Mouse (Mus musculus) heart, embryonic 10.5 days (tissue): ENCODE results near the gene Rsf1. TPM values are rescaled to one million over a fixed set of nuclear protein-coding genes. Genes with fewer than 3 reads are reported as not detected.
A peak's percentile ranks its signal among the peaks of the same experiment; 100 is the strongest.

Source experiments
- DNase-seq: peaks from one replicate; pipeline ENCODE4 v3.0.0-alpha.2; 2017; ENCODE audit warnings: low spot score
- H3K27ac ChIP-seq: fragments of 300-500 bp; sonication (generic); 2 replicates; pipeline ENCODE4 v1.5.1; 2016; ENCODE audit warnings: mild to moderate bottlenecking
- H3K27me3 ChIP-seq: fragments of 300-500 bp; sonication (generic); 2 replicates; pipeline ENCODE4 v1.6.1; 2016; ENCODE audit warnings: mild to moderate bottlenecking; ENCODE audit not compliant: poor library complexity, insufficient read depth, severe bottlenecking
- H3K36me3 ChIP-seq: fragments of 300-500 bp; sonication (generic); 2 replicates; pipeline ENCODE4 v1.6.1; 2016; ENCODE audit warnings: mild to moderate bottlenecking, moderate library complexity
- H3K4me1 ChIP-seq: fragments of 300-500 bp; sonication (generic); 2 replicates; pipeline ENCODE4 v1.6.1; 2016; ENCODE audit warnings: mild to moderate bottlenecking
- H3K4me3 ChIP-seq: fragments of 300-500 bp; sonication (generic); 2 replicates; pipeline ENCODE4 v1.5.1; 2016; ENCODE audit warnings: mild to moderate bottlenecking, moderate library complexity
- H3K9me3 ChIP-seq: fragments of 300-500 bp; sonication (generic); 2 replicates; pipeline ENCODE4 v1.6.1; 2016; ENCODE audit warnings: mild to moderate bottlenecking, moderate library complexity
- WGBS: fragments of 180-500 bp; shearing (Covaris S2); methylation state at CpG from one replicate; pipeline ENCODE4 v1.1.7; 2016; 5-methylcytosine and 5-hydroxymethylcytosine counted together
- polyA plus RNA-seq: library from polyadenylated mRNA; unstranded; fragments of >200 nt; fragmentation: Nextera tagmentation; extraction: Ambion mirVana; gene quantifications from 2 replicates; pipeline ENCODE4 v1.2.1, GENCODE M21; 2016

The Rsf1 gene
- polyA plus RNA-seq, 1 experiment from 2014 or later = 17.7 TPM

DNA sequence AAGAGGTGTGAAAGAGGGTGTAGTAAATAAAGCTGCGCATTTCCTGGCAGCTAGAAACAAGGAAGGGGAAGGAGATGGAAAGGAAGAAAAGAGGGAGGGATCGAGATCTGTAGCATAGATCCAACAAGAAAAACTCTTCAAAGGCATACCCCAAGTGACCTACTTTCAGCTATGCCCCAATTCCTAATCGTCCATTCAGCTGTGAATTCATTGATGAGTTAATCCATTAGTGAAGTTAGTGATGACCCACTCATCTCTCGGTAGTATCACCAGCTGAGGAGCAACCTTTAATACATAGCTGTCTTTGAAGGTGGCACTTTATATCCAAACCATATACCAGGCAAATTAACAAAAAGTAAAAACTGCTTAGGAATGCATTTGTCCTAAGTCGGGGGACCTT lies 8.8 kb downstream of the Rsf1 start:
- Histone ChIP-seq H3K4me3 (no peak overlapping the region), H3K4me1 (peaks cover 44% of the 10 kb centered on the region), H3K27me3 (no peaks in the 10 kb centered on the region), H3K27ac (no peak overlapping the region), H3K36me3 (peaks cover 12% of the 10 kb centered on the region; the same call in 1 of the 2 replicates), H3K9me3 (no peaks in the 10 kb centered on the region)
- 79% methylated on average over 5 of the region's 5 CpGs for WGBS
- no peak for DNase-seq

DNA sequence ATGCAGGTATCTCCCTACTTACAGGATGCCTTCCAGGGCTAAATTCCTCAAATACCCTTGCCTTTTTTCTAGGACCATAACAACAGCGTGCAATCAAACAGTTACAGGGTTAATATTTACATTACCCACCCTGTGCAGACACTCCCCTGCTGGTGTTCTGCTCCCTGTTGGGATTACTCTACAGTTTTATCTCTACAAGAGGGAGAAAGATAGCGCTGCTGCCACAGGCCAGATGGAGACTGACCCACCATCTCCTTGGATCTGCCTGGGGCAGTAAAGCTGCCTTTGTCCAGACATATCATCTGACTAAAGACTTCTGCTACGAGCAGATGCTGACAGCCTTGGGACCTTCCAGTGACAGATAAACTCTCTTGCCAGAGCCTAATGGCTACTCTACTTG lies 10.8 kb downstream of the Rsf1 start:
- peak; percentile 79 for DNase-seq

DNA sequence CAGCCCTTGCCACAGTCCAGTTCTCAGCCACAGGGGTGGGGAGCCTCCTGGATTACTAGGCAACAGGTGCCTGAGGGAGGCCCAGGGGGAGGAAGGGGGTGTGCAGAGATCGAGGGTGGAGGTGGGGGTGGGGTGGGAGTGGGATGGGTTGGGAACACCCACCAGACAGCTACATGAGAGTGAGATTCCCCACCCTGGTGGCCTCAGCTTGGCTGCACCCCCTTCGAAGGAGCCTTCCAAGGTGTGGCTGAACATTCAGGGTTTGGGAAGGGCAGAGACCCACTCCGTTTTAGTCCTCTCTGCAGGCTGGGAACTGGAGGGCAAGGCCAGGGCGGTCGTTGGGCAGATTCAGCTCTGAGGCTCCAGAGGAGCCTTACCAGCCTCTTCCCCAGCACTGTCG lies 11.6 kb downstream of the Rsf1 start:
- DNase-seq = no peak
- H3K27me3 ChIP-seq = no peaks in the 10 kb centered on the region

More for the DNA sequence above, 10.8 kb downstream of the Rsf1 start:
- H3K36me3 ChIP-seq = peaks cover 12% of the 10 kb centered on the region; the same call in 1 of the 2 replicates
- H3K4me3 ChIP-seq = no peak overlapping the region
- no peaks in the 10 kb centered on the region for H3K9me3 ChIP-seq
- WGBS = 9% methylated on average over 3 of the region's 3 CpGs
- peaks cover 44% of the 10 kb centered on the region for H3K4me1 ChIP-seq
- no peaks in the 10 kb centered on the region for H3K27me3 ChIP-seq
- no peak overlapping the region for H3K27ac ChIP-seq

DNA sequence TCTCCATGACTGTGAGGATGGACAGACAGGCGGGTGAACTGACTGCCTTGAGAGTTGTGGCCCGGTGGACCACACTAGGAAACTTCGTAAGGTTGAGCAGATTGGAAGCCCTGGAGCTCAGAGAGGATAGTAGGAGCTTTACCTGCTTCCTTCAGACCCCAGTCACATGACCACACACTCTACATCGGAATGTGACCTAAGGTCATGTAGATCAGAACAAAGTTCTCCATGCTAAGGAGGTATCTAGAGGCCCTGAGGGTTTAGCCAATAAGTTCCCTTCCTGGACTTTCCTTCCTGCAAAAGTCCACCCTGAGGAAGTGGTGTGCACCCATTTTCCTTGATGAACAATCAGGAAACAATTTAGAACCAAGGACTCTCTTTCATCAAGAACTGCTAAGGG lies 12.7 kb downstream of the Rsf1 start:
- no peak for DNase-seq
- Histone ChIP-seq H3K4me3 (no peak overlapping the region), H3K9me3 (no peaks in the 10 kb centered on the region), H3K4me1 (peaks cover 44% of the 10 kb centered on the region), H3K36me3 (peaks cover 12% of the 10 kb centered on the region; the same call in 1 of the 2 replicates), H3K27ac (no peak overlapping the region), H3K27me3 (no peaks in the 10 kb centered on the region)
- 95% methylated on average over 4 of the region's 4 CpGs for WGBS

More for the DNA sequence above, 11.6 kb downstream of the Rsf1 start:
- Histone ChIP-seq H3K27ac (0 out of 2 replicates have a peak overlapping the region, but pooled peaks have one; percentile 8), H3K4me1 (peaks cover 44% of the 10 kb centered on the region), H3K36me3 (peaks cover 12% of the 10 kb centered on the region; the same call in 1 of the 2 replicates), H3K9me3 (no peaks in the 10 kb centered on the region), H3K4me3 (no peak overlapping the region)
- WGBS = 61% methylated on average over 6 of the region's 6 CpGs

DNA sequence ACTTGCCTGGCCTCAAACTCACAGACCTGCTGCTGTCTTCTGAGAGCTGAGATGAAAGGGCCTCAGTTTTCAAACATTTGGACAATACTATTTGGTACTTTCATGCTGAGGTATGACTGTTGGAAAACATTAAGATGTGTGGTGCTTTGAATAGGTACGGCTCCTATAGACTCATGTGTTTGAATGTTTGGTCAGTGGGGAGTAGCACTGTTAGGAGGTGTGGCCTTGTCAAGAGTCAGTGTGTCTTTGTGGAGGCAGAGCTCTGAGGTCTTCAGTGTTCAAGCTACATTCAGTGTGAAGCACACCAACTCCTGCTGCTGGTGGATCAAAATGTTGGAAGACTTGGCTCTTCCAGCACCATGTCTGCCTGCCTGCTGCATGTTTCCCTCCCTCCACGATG lies 13.8 kb downstream of the Rsf1 start:
- Histone ChIP-seq H3K4me1 (peaks cover 41% of the 10 kb centered on the region), H3K4me3 (no peak overlapping the region), H3K9me3 (no peaks in the 10 kb centered on the region), H3K36me3 (peaks cover 12% of the 10 kb centered on the region; the same call in 1 of the 2 replicates), H3K27ac (no peak overlapping the region), H3K27me3 (no peaks in the 10 kb centered on the region)
- DNase-seq = no peak
- 86% methylated on average over 2 of the region's 2 CpGs for WGBS

DNA sequence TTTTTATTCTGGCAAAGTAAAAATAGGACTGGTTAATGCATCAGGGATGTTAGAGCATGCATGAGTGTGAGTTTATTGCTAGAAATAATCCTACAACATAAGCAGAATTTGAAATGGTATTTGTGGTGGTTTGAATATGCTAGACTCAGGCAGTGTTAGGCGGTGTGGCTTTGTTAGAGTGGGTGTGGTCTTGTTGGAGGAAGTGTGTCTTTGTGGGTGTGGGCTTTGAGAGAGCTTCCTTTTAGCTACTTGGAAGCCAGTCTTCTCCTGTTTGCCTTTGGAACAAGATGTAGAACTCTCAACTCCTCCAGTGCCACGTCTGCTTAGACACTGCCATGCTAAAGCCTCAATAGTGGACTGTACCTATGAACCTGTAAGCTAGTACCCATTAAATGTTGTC lies 18.9 kb downstream of the Rsf1 start:
- Histone ChIP-seq H3K4me1 (0 out of 2 replicates have a peak, but pooled peaks cover 2% of the 10 kb centered on the region), H3K27ac (no peak overlapping the region), H3K36me3 (peaks cover 5% of the 10 kb centered on the region; the same call in 1 of the 2 replicates), H3K4me3 (no peak overlapping the region), H3K27me3 (no peaks in the 10 kb centered on the region), H3K9me3 (no peaks in the 10 kb centered on the region)
- DNase-seq = no peak
- 86% methylated on average over 2 of the region's 2 CpGs for WGBS

DNA sequence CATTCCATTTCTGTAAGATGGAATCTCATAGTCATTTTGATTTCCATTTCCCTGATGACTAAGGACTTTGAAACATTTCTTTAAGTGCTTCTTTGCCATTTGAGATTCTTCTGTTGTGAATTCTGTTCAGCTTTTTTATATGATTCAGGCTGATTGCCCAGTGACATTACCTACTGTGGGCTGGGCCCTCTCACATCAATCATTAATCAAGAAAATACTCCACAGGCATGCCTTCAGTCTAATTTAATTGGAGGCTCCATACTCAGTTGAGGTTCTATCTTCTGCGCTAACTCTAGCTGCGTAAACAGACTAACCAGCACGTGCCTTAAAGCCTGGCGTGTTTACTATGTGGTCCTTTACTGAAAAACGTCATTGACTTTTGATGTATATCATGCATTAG lies 41.7 kb downstream of the Rsf1 start:
- WGBS = 95% methylated on average over 5 of the region's 5 CpGs
- Histone ChIP-seq H3K9me3 (no peaks in the 10 kb centered on the region), H3K27me3 (no peaks in the 10 kb centered on the region), H3K4me1 (no peaks in the 10 kb centered on the region), H3K36me3 (peaks cover 15% of the 10 kb centered on the region; the same call in 1 of the 2 replicates), H3K4me3 (no peak overlapping the region), H3K27ac (no peak overlapping the region)
- no peak for DNase-seq

DNA sequence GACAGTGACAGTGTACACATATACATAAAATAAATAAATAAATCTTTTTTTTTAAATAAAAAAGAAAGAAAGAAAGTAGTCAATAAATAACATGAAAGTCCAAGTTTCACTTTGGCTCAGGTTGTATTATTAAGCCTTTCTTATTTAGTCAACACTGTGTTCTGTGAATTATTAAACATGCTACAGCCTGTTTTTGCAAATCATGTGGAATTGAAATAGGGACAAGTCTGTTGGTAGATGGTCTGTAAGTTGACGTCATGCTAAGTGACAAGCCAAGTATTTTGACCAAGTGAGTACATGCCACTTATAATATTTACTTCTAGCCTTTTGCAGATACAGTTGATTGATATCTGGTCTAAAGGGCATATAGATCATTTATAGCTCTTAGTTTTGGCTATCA lies 43.0 kb downstream of the Rsf1 start:
- Histone ChIP-seq H3K9me3 (no peaks in the 10 kb centered on the region), H3K4me1 (0 out of 2 replicates have a peak, but pooled peaks cover 5% of the 10 kb centered on the region), H3K4me3 (no peak overlapping the region), H3K27ac (no peak overlapping the region), H3K27me3 (no peaks in the 10 kb centered on the region), H3K36me3 (peaks cover 9% of the 10 kb centered on the region; the same call in 1 of the 2 replicates)
- no peak for DNase-seq
- WGBS = 94% methylated on average over 1 of the region's 1 CpGs

DNA sequence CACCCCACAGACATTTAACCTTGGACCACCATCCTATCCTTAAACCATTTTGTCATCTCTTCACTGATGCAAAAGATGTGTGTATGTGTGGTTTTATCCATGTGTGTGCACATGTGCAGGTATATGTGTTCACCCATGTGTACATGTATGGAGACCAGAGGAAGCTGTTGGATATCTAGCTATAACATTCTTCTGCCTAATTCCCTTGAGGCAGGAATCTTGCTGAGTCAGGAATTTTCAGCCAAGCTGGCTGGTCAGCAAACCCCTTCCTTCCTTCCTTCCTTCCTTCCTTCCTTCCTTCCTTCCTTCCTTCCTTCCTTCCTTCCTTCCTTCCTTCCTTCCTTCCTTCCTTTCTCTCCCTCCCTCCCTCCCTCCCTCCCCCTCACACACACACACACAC lies 43.7 kb downstream of the Rsf1 start:
- Histone ChIP-seq H3K27me3 (no peaks in the 10 kb centered on the region), H3K4me1 (0 out of 2 replicates have a peak, but pooled peaks cover 8% of the 10 kb centered on the region), H3K9me3 (no peaks in the 10 kb centered on the region), H3K4me3 (no peak overlapping the region), H3K27ac (no peak overlapping the region), H3K36me3 (peaks cover 4% of the 10 kb centered on the region; the same call in 1 of the 2 replicates)
- DNase-seq = no peak

DNA sequence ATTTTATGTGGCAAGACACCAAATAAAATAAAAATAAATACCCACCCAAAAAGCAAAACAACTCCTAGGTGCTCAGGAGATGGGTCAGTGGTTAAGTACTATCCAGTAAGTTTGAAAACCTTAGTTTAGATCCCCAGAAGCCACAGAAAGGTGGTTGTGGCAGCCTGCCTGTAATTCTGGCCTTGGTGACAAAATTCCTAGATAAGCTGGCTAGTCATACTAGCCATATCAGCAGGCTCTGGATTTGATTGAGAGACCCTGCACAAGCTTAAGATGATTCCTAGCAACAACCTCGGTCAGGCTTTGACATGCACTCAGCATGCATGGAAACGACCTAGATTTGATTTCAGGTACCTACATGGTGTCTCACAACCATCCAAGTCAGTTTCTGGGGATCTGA lies 49.7 kb downstream of the Rsf1 start:
- Histone ChIP-seq H3K4me3 (no peak overlapping the region), H3K27ac (no peak overlapping the region), H3K4me1 (peaks cover 17% of the 10 kb centered on the region; the same call in 1 of the 2 replicates), H3K27me3 (no peaks in the 10 kb centered on the region), H3K36me3 (no peaks in the 10 kb centered on the region), H3K9me3 (no peaks in the 10 kb centered on the region)
- 19% methylated on average over 2 of the region's 2 CpGs for WGBS
- DNase-seq = no peak

DNA sequence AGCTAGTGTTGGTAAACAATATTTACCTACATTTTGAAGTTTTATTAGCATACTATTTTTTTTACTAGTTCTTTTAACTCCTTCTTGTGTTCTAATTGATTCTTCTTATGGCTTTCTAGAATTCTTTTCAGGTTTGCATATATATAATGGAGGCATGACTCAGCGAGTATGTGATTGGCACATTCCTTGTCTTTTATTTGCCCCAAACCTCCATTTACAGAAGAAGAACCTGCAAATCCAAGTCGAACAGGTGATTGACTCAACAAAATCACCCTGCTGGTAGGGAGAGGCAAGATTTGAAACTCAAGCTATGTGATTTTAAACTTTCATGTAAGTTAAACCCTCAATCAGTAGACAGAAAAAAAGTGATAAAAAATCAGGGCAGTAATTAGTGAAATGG lies 51.6 kb downstream of the Rsf1 start:
- 85% methylated on average over 2 of the region's 2 CpGs for WGBS
- DNase-seq = no peak
- Histone ChIP-seq H3K27ac (no peak overlapping the region), H3K9me3 (no peaks in the 10 kb centered on the region), H3K4me3 (no peak overlapping the region), H3K27me3 (no peaks in the 10 kb centered on the region), H3K36me3 (0 out of 2 replicates have a peak, but pooled peaks cover 2% of the 10 kb centered on the region), H3K4me1 (peaks cover 17% of the 10 kb centered on the region; the same call in 1 of the 2 replicates)

DNA sequence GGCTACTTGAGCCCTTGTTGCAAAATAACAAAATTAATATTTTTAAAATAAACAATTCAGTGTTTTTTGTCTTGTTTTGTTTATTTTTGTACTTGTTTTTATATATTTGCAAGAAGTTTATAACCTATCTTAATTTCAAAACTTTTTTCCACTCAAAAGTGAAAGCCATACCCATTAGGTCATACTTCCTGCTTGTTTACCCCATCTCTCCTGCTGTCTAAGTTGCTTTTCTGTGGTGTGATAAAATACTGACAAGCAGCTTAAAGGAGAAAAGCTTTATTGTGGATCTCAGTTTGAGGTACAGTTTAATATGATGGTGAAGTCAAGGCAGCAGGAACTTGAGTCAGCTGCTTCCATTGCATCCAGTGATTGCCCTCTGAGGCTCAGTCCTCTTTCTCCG lies 53.2 kb downstream of the Rsf1 start:
- 0 out of 2 replicates have a peak, but pooled peaks cover 5% of the 10 kb centered on the region for H3K36me3 ChIP-seq
- no peak overlapping the region for H3K4me3 ChIP-seq
- no peaks in the 10 kb centered on the region for H3K9me3 ChIP-seq
- no peak for DNase-seq
- 83% methylated on average over 1 of the region's 1 CpGs for WGBS
- H3K27ac ChIP-seq = no peak overlapping the region
- peaks cover 16% of the 10 kb centered on the region; the same call in 1 of the 2 replicates for H3K4me1 ChIP-seq
- H3K27me3 ChIP-seq = no peaks in the 10 kb centered on the region

DNA sequence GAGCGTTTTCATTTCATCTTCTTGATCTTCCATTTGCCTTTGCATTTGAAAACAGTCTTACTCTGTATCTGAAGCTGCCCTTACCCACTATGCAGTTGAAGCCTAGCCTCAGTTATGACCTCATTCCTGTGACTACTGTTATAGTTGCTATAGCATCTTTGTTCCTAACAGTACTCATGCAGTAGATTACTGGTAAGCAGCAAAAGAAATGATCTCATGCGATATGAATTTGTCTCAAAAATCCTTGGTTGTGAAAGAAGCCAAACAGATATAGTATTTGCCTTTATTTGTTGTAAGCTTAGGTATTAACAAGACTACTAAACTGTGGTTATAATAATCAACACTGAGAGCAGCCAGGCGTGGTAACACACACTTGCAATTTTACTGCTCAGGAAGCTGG lies 65.4 kb downstream of the Rsf1 start:
- WGBS = 82% methylated on average over 3 of the region's 3 CpGs
- no peaks in the 10 kb centered on the region for H3K4me1 ChIP-seq
- no peak overlapping the region for H3K4me3 ChIP-seq
- H3K27me3 ChIP-seq = no peaks in the 10 kb centered on the region
- H3K36me3 ChIP-seq = peaks cover 1% of the 10 kb centered on the region; the same call in 1 of the 2 replicates
- no peak for DNase-seq
- H3K27ac ChIP-seq = no peak overlapping the region
- H3K9me3 ChIP-seq = no peaks in the 10 kb centered on the region

DNA sequence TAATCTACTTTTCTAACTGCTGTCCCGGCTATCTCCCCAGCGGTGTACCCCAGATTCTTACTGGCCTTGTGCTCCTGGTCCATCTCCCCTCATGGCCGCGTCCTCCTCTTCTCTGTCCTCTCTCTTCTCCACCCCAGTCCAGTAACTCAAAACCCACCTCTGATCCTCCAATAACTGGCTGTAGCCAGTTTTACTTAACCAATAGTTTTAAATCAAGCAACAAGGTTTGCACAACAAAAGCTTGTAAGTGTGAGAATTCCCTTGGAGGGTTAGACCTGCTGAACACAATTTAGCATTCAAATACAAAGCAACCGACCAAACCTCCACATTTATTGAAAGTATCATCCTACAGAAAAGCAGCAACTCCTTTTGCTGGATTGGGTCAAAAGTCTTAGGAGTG lies 68.0 kb downstream of the Rsf1 start:
- DNase-seq = no peak
- Histone ChIP-seq H3K27ac (no peak overlapping the region), H3K4me1 (no peaks in the 10 kb centered on the region), H3K4me3 (no peak overlapping the region), H3K9me3 (no peaks in the 10 kb centered on the region), H3K36me3 (peaks cover 10% of the 10 kb centered on the region), H3K27me3 (no peaks in the 10 kb centered on the region)
- 90% methylated on average over 5 of the region's 5 CpGs for WGBS
